Mouse (Mus musculus): ENCODE measurements around the gene Gm45234. TPM values are rescaled to one million over a fixed set of nuclear protein-coding genes. Genes with fewer than 3 reads are reported as not detected.

The Gm45234 gene
- polyA plus RNA-seq, 1 experiment from 2014 or later: not detected

GRCm38 (mm10) chr6:124782436-124782835 lies 26.6 kb upstream of the Gm45234 start:
- H3K4me1 ChIP-seq: peaks cover 15% of the 10 kb centered on the region
- no peak overlapping the region for H3K9ac ChIP-seq (replicated peaks)
- no peak overlapping the region for H3K27ac ChIP-seq (replicated peaks)
- H3K27me3 ChIP-seq: no peaks in the 10 kb centered on the region
- no peaks in the 10 kb centered on the region for H3K9me3 ChIP-seq
- H3K36me3 ChIP-seq: no peaks in the 10 kb centered on the region
- WGBS: 21% methylated on average over 6 of the region's 6 CpGs
- no peak for ATAC-seq (replicated peaks)
- H3K4me3 ChIP-seq: no peak overlapping the region
- H3K4me2 ChIP-seq (replicated peaks): peak overlapping the region; percentile 18

GRCm38 (mm10) chr6:124780917-124781316 lies 25.1 kb upstream of the Gm45234 start:
- WGBS: 85% methylated on average over 7 of the region's 7 CpGs
- Histone ChIP-seq H3K36me3 (no peaks in the 10 kb centered on the region), H3K27ac (replicated peaks) (no peak overlapping the region), H3K4me3 (no peak overlapping the region), H3K27me3 (no peaks in the 10 kb centered on the region), H3K4me2 (replicated peaks) (no peak overlapping the region), H3K4me1 (peaks cover 15% of the 10 kb centered on the region), H3K9me3 (no peaks in the 10 kb centered on the region), H3K9ac (replicated peaks) (no peak overlapping the region)
- no peak for ATAC-seq (replicated peaks)

- H3K27ac ChIP-seq (replicated peaks): no peak overlapping the region
- peak; percentile 20; the same call in 1 of the 2 replicates for ATAC-seq (replicated peaks)
- H3K27me3 ChIP-seq: no peaks in the 10 kb centered on the region
- H3K4me2 ChIP-seq (replicated peaks): peak overlapping the region; percentile 54
- H3K9ac ChIP-seq (replicated peaks): peak overlapping the region; percentile 18; the same call in 1 of the 2 replicates
- peaks cover 15% of the 10 kb centered on the region for H3K4me1 ChIP-seq
- no peaks in the 10 kb centered on the region for H3K36me3 ChIP-seq
- H3K4me3 ChIP-seq: peak overlapping the region; percentile 35
- no peaks in the 10 kb centered on the region for H3K9me3 ChIP-seq
- WGBS: 4% methylated on average over 10 of the region's 10 CpGs
Measured at GRCm38 (mm10) chr6:124779984-124780416, 24.2 kb upstream of the Gm45234 start.

DNA sequence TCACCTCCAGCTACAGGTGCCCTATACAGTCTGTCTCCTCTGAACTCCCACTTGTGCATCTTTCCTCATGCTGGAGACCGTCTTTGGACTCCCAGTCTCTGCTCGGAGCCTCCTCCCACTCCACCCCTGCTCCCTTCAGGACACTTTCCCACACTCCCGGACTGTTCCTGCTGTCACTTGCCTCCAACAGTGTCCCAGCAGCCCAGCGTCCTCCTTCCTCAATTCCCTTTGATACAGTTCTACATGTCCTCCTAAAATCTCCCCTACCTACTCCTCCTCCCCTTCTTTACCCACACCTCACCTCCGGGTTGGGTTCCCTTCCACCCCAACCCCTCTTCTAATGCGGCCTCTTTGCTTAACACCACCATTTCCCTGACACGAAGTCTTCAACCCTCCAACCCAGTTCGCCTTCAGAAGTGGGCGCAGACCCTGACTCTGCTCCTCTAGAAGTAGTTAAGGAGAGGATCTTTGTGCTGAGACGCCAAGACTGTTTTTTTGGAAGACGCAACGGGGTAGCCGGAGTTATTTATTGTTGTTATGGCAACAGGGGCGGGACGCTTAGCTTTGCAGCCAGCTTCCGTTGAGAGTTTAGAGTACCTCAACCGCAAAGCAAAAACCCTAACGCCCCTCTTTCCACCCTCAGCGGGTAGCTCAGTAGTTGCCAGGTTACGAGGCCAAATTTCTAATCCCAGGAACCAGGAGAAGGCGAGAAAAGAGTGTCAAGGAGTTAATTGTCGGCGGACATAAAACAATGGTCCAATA lies 23.6 kb upstream of the Gm45234 start, which contains the start of gene Lrrc23:
Gene Lrrc23 (minus strand): TSS at position 506 of the 762 bp plus-strand sequence.
- no peaks in the 10 kb centered on the region for H3K36me3 ChIP-seq
- peak within 1 kb of the TSS; percentile 54 for H3K4me2 ChIP-seq (replicated peaks)
- 0 out of 2 replicates have a peak within 1 kb of the TSS, but pooled peaks have one; percentile 1 for H3K27ac ChIP-seq (replicated peaks)
- no peaks in the 10 kb centered on the region for H3K9me3 ChIP-seq
- H3K4me1 ChIP-seq: peaks cover 15% of the 10 kb centered on the region
- peak within 1 kb of the TSS; percentile 35 for H3K4me3 ChIP-seq
- peak; percentile 39; the same call in 1 of the 2 replicates for ATAC-seq (replicated peaks)
- H3K27me3 ChIP-seq: no peaks in the 10 kb centered on the region
- 2% methylated on average over 23 of the region's 23 CpGs for WGBS
- peak within 1 kb of the TSS; percentile 18; the same call in 1 of the 2 replicates for H3K9ac ChIP-seq (replicated peaks)

- peaks cover 20% of the 10 kb centered on the region for H3K4me1 ChIP-seq
- no peak overlapping the region for H3K27ac ChIP-seq (replicated peaks)
- no peaks in the 10 kb centered on the region for H3K9me3 ChIP-seq
- no peak overlapping the region for H3K4me2 ChIP-seq (replicated peaks)
- WGBS: 94% methylated on average over 15 of the region's 15 CpGs
- no peak for ATAC-seq (replicated peaks)
- no peak overlapping the region for H3K9ac ChIP-seq (replicated peaks)
- no peaks in the 10 kb centered on the region for H3K36me3 ChIP-seq
- no peaks in the 10 kb centered on the region for H3K27me3 ChIP-seq
- H3K4me3 ChIP-seq: no peak overlapping the region
Measured at GRCm38 (mm10) chr6:124770511-124770910, 14.7 kb upstream of the Gm45234 start.

DNA sequence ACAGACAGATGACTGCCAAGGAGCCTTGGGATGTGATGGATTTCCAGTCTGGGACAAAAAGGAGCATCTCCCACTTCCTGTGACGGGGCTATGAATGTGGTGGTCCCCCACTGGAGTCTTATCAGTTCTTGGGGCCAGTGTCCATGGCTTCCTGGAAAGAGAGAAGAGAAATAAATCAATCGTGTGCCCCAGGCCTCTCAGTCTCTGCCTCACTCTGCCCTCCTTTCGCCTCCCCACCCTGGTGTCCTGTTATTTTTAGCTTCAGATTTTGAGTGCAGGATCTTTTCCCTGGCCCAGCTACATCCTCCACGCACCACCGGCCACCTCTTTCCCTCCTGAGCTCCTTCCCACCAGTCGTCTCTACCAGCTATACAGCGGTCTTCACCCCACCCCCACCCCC lies 14.2 kb upstream of the Gm45234 start:
- H3K4me3 ChIP-seq: peak overlapping the region; percentile 61
- WGBS: 68% methylated on average over 7 of the region's 7 CpGs
- H3K27me3 ChIP-seq: no peaks in the 10 kb centered on the region
- no peaks in the 10 kb centered on the region for H3K36me3 ChIP-seq
- H3K27ac ChIP-seq (replicated peaks): 0 out of 2 replicates have a peak overlapping the region, but pooled peaks have one; percentile 50
- peak overlapping the region; percentile 66 for H3K9ac ChIP-seq (replicated peaks)
- no peaks in the 10 kb centered on the region for H3K9me3 ChIP-seq
- peaks cover 20% of the 10 kb centered on the region for H3K4me1 ChIP-seq
- H3K4me2 ChIP-seq (replicated peaks): peak overlapping the region; percentile 90
- ATAC-seq (replicated peaks): no peak

- peak; percentile 85 for ATAC-seq (replicated peaks)
- WGBS: under 1% methylated on average over 53 of the region's 54 CpGs
Measured at GRCm38 (mm10) chr6:124769101-124769765, 13.4 kb upstream of the Gm45234 start, which contains the start of gene Eno2. Eno2 (minus strand) TSS chr6:124769673.

GRCm38 (mm10) chr6:124768704-124769044 lies 12.9 kb upstream of the Gm45234 start:
- no peaks in the 10 kb centered on the region for H3K36me3 ChIP-seq
- peak overlapping the region; percentile 66 for H3K9ac ChIP-seq (replicated peaks)
- H3K27me3 ChIP-seq: no peaks in the 10 kb centered on the region
- H3K27ac ChIP-seq (replicated peaks): peak overlapping the region; percentile 50; the same call in 1 of the 2 replicates
- no peak; the same call in 1 of the 2 replicates for ATAC-seq (replicated peaks)
- 7% methylated on average over 9 of the region's 9 CpGs for WGBS
- H3K4me1 ChIP-seq: peaks cover 20% of the 10 kb centered on the region
- peak overlapping the region; percentile 90 for H3K4me2 ChIP-seq (replicated peaks)
- H3K4me3 ChIP-seq: peak overlapping the region; percentile 61
- H3K9me3 ChIP-seq: no peaks in the 10 kb centered on the region

More at GRCm38 (mm10) chr6:124769101-124769765, 13.4 kb upstream of the Gm45234 start, which contains the start of gene Eno2:
- Histone ChIP-seq H3K27me3 (no peaks in the 10 kb centered on the region), H3K9me3 (no peaks in the 10 kb centered on the region), H3K4me3 (peak within 1 kb of the TSS; percentile 61), H3K4me1 (peaks cover 20% of the 10 kb centered on the region), H3K4me2 (replicated peaks) (peak within 1 kb of the TSS; percentile 90), H3K27ac (replicated peaks) (peak within 1 kb of the TSS; percentile 50), H3K9ac (replicated peaks) (peak within 1 kb of the TSS; percentile 66), H3K36me3 (no peaks in the 10 kb centered on the region)

GRCm38 (mm10) chr6:124767920-124768703 lies 12.3 kb upstream of the Gm45234 start:
- H3K9ac ChIP-seq (replicated peaks): no peak overlapping the region
- 22% methylated on average over 19 of the region's 19 CpGs for whole genome bisulfite sequencing
- no peaks in the 10 kb centered on the region for H3K9me3 ChIP-seq
- H3K4me1 ChIP-seq: peaks cover 20% of the 10 kb centered on the region
- no peaks in the 10 kb centered on the region for H3K36me3 ChIP-seq
- peak overlapping the region; percentile 90 for H3K4me2 ChIP-seq (replicated peaks)
- H3K27ac ChIP-seq (replicated peaks): no peak overlapping the region
- 0 out of 2 replicates have a peak, but pooled peaks have one; percentile 7 for ATAC-seq (replicated peaks)
- H3K27me3 ChIP-seq: no peaks in the 10 kb centered on the region
- H3K4me3 ChIP-seq: peak overlapping the region; percentile 61

GRCm38 (mm10) chr6:124767536-124767919 lies 11.7 kb upstream of the Gm45234 start:
- no peak overlapping the region for H3K4me3 ChIP-seq

GRCm38 (mm10) chr6:124765951-124766350 lies 10.1 kb upstream of the Gm45234 start:
- H3K9ac ChIP-seq (replicated peaks): no peak overlapping the region
- 90% methylated on average over 7 of the region's 7 CpGs for WGBS
- no peak overlapping the region for H3K27ac ChIP-seq (replicated peaks)
- no peaks in the 10 kb centered on the region for H3K27me3 ChIP-seq
- ATAC-seq (replicated peaks): no peak
- peaks cover 20% of the 10 kb centered on the region for H3K4me1 ChIP-seq
- no peaks in the 10 kb centered on the region for H3K9me3 ChIP-seq
- no peaks in the 10 kb centered on the region for H3K36me3 ChIP-seq
- no peak overlapping the region for H3K4me2 ChIP-seq (replicated peaks)
- H3K4me3 ChIP-seq: no peak overlapping the region

More at GRCm38 (mm10) chr6:124767536-124767919, 11.7 kb upstream of the Gm45234 start:
- Histone ChIP-seq H3K4me2 (replicated peaks) (peak overlapping the region; percentile 90; the same call in 1 of the 2 replicates), H3K4me1 (peaks cover 20% of the 10 kb centered on the region), H3K36me3 (no peaks in the 10 kb centered on the region), H3K27ac (replicated peaks) (no peak overlapping the region), H3K9ac (replicated peaks) (no peak overlapping the region), H3K9me3 (no peaks in the 10 kb centered on the region), H3K27me3 (no peaks in the 10 kb centered on the region)
- ATAC-seq (replicated peaks): no peak
- WGBS: 30% methylated on average over 4 of the region's 4 CpGs

All from forebrain, embryonic 15.5 days (tissue).